Mouse (Mus musculus): Measurements from ENCODE around the gene Izumo1. TPM values are rescaled to one million over a fixed set of nuclear protein-coding genes. Genes with fewer than 3 reads are reported as not detected.
A peak's percentile ranks its signal among the peaks of the same experiment; 100 is the strongest.

Gene Izumo1
- total RNA-seq (2021) = under 1 TPM; 0.56 to 0.60 TPM

GRCm38 (mm10) chr7:45621443-45621842, at the start of gene Izumo1:
Izumo1 (plus strand) TSS chr7:45621811.
- peak; percentile 71 for DNase-seq

- DNase-seq = no peak
Observed at GRCm38 (mm10) chr7:45571966-45572365, 49.6 kb upstream of the Izumo1 start.

- DNase-seq = no peak
Observed at GRCm38 (mm10) chr7:45573954-45574353, 47.7 kb upstream of the Izumo1 start.

- no peak for DNase-seq
Observed at GRCm38 (mm10) chr7:45574472-45575379, 46.9 kb upstream of the Izumo1 start.

GRCm38 (mm10) chr7:45585923-45586322, 35.7 kb upstream of the Izumo1 start:
- no peak for DNase-seq

- DNase-seq = no peak
Observed at GRCm38 (mm10) chr7:45587631-45588592, 33.7 kb upstream of the Izumo1 start.

- peak; percentile 95 for DNase-seq
Observed at GRCm38 (mm10) chr7:45589173-45589572, 32.4 kb upstream of the Izumo1 start.

- no peak for DNase-seq
Observed at GRCm38 (mm10) chr7:45589898-45590297, 31.7 kb upstream of the Izumo1 start.

GRCm38 (mm10) chr7:45590874-45591273, 30.7 kb upstream of the Izumo1 start:
- no peak for DNase-seq

- DNase-seq = no peak
Observed at GRCm38 (mm10) chr7:45591880-45592279, 29.7 kb upstream of the Izumo1 start.

GRCm38 (mm10) chr7:45593118-45593815, 28.3 kb upstream of the Izumo1 start:
- peak; percentile 82 for DNase-seq

- no peak for DNase-seq
Observed at GRCm38 (mm10) chr7:45595176-45595575, 26.4 kb upstream of the Izumo1 start.

- no peak for DNase-seq
Observed at GRCm38 (mm10) chr7:45596107-45596506, 25.5 kb upstream of the Izumo1 start.

GRCm38 (mm10) chr7:45597013-45597412, 24.6 kb upstream of the Izumo1 start:
- no peak for DNase-seq

- no peak for DNase-seq
Observed at GRCm38 (mm10) chr7:45597527-45597926, 24.1 kb upstream of the Izumo1 start.

- no peak for DNase-seq
Observed at GRCm38 (mm10) chr7:45598960-45599879, 22.4 kb upstream of the Izumo1 start.

GRCm38 (mm10) chr7:45605704-45606289, 15.8 kb upstream of the Izumo1 start:
- DNase-seq = no peak

GRCm38 (mm10) chr7:45609511-45609910, 12.1 kb upstream of the Izumo1 start:
- no peak for DNase-seq

GRCm38 (mm10) chr7:45616277-45616676, 5.3 kb upstream of the Izumo1 start:
- peak; percentile 55 for DNase-seq

GRCm38 (mm10) chr7:45617042-45617695, 4.4 kb upstream of the Izumo1 start, which contains the start of gene Fut1:
Fut1 (plus strand) TSS chr7:45617289.
- DNase-seq = no peak
